Mouse (Mus musculus): ENCODE results near the gene Pdlim4. TPM values are rescaled to one million over a fixed set of nuclear protein-coding genes. Genes with fewer than 3 reads are reported as not detected.

Gene Pdlim4
- polyA plus RNA-seq, 1 experiment from 2014 or later, result 45.3 TPM

GRCm38 (mm10) chr11:54111976-54112741, 43.3 kb upstream of the Pdlim4 start:
- 0 out of 2 replicates have a peak overlapping the region, but pooled peaks have one; percentile 26 for H3K4me2 ChIP-seq (ENCODE audit: low read depth, low read length, severe bottlenecking)

GRCm38 (mm10) chr11:54111291-54111690, 42.5 kb upstream of the Pdlim4 start:
- Histone ChIP-seq H3K4me3 (ENCODE audit: low read depth, low read length) (no peak overlapping the region), H3K27me3 (ENCODE audit: control insufficient read depth, insufficient read depth, low read length) (no peaks in the 10 kb centered on the region), H3K36me3 (ENCODE audit: control insufficient read depth, insufficient read depth, low read length) (no peaks in the 10 kb centered on the region), H3K4me1 (replicated peaks; ENCODE audit: control insufficient read depth, insufficient read depth, low read length) (peaks cover 5% of the 10 kb centered on the region), H3K27ac (ENCODE audit: low read depth, low read length) (no peak overlapping the region), H3K9ac (ENCODE audit: low read length) (no peak overlapping the region), H3K4me2 (ENCODE audit: low read depth, low read length, severe bottlenecking) (no peak overlapping the region), H3K9me3 (ENCODE audit: control insufficient read depth, low read length) (no peaks in the 10 kb centered on the region)
- ATAC-seq (replicated peaks; ENCODE audit: low FRiP score), result no peak
- DNase-seq (ENCODE audit: low spot score), result no peak
- 88% methylated on average over 7 of the region's 7 CpGs for WGBS

More at GRCm38 (mm10) chr11:54111976-54112741, 43.3 kb upstream of the Pdlim4 start:
- H3K27ac ChIP-seq (ENCODE audit: low read depth, low read length), result no peak overlapping the region
- no peak overlapping the region; the same call in 1 of the 2 replicates for H3K9ac ChIP-seq (ENCODE audit: low read length)
- no peaks in the 10 kb centered on the region for H3K36me3 ChIP-seq (ENCODE audit: control insufficient read depth, insufficient read depth, low read length)
- ATAC-seq (replicated peaks; ENCODE audit: low FRiP score), result no peak
- H3K4me1 ChIP-seq (replicated peaks; ENCODE audit: control insufficient read depth, insufficient read depth, low read length), result peaks cover 5% of the 10 kb centered on the region
- H3K27me3 ChIP-seq (ENCODE audit: control insufficient read depth, insufficient read depth, low read length), result no peaks in the 10 kb centered on the region
- DNase-seq (ENCODE audit: low spot score), result no peak
- no peaks in the 10 kb centered on the region for H3K9me3 ChIP-seq (ENCODE audit: control insufficient read depth, low read length)
- 85% methylated on average over 21 of the region's 21 CpGs for whole genome bisulfite sequencing
- no peak overlapping the region for H3K4me3 ChIP-seq (ENCODE audit: low read depth, low read length)

DNA sequence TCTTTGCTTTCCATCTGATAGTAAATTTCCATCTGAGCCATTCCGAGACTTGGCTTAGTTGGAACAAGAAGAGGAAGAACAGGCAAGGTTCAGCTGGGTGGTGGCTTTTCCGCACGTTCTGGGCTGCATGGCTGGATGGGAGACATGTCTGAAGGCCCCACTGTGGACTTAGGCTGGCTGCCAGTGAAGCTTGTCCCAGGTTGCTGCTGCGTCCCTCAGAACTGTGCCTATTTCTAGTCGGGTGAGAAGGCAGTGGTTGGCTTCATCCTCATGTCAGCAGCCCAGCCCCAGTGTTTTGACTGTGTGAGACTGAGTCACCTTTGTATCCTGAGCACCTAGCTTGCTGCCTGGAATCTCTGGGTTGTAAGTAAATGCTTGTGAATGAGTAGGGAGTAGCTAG, 40.1 kb upstream of the Pdlim4 start:
- peaks cover 5% of the 10 kb centered on the region for H3K4me1 ChIP-seq (replicated peaks; ENCODE audit: control insufficient read depth, insufficient read depth, low read length)
- no peaks in the 10 kb centered on the region for H3K9me3 ChIP-seq (ENCODE audit: control insufficient read depth, low read length)
- ATAC-seq (replicated peaks; ENCODE audit: low FRiP score) (no peak), DNase-seq (ENCODE audit: low spot score) (no peak)
- H3K9ac ChIP-seq (ENCODE audit: low read length), result no peak overlapping the region
- no peak overlapping the region for H3K27ac ChIP-seq (ENCODE audit: low read depth, low read length)
- H3K4me3 ChIP-seq (ENCODE audit: low read depth, low read length), result no peak overlapping the region
- no peaks in the 10 kb centered on the region for H3K36me3 ChIP-seq (ENCODE audit: control insufficient read depth, insufficient read depth, low read length)
- H3K4me2 ChIP-seq (ENCODE audit: low read depth, low read length, severe bottlenecking), result no peak overlapping the region
- no peaks in the 10 kb centered on the region for H3K27me3 ChIP-seq (ENCODE audit: control insufficient read depth, insufficient read depth, low read length)
- WGBS, result 85% methylated on average over 5 of the region's 5 CpGs

GRCm38 (mm10) chr11:54108131-54108530, 39.3 kb upstream of the Pdlim4 start:
- no peak for ATAC-seq (replicated peaks; ENCODE audit: low FRiP score)
- 60% methylated on average over 3 of the region's 3 CpGs for WGBS
- Histone ChIP-seq H3K4me2 (ENCODE audit: low read depth, low read length, severe bottlenecking) (no peak overlapping the region), H3K9me3 (ENCODE audit: control insufficient read depth, low read length) (no peaks in the 10 kb centered on the region), H3K27me3 (ENCODE audit: control insufficient read depth, insufficient read depth, low read length) (no peaks in the 10 kb centered on the region), H3K9ac (ENCODE audit: low read length) (no peak overlapping the region), H3K4me3 (ENCODE audit: low read depth, low read length) (no peak overlapping the region), H3K27ac (ENCODE audit: low read depth, low read length) (no peak overlapping the region), H3K36me3 (ENCODE audit: control insufficient read depth, insufficient read depth, low read length) (no peaks in the 10 kb centered on the region), H3K4me1 (replicated peaks; ENCODE audit: control insufficient read depth, insufficient read depth, low read length) (peaks cover 2% of the 10 kb centered on the region)
- DNase-seq (ENCODE audit: low spot score), result no peak

DNA sequence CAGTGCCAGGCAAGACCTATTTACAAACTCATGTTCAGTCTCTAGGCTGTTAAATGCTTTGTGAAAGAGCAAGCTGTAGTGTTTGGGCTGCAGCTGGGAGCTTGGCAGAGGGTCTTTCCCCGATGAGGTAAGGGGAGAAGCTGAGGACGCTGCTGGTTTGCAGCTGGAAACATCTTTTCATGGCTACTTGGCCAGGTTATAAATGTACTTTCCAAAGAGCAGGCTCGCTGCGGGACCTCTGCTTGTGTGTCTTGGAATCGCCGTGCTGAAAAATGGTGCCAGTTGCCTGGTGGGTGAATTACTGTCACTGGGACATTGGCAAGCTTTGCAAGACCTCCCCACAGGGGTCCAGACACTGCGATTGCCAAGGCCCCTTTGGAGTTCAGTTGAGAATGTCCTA, 38.4 kb upstream of the Pdlim4 start:
- ATAC-seq (replicated peaks; ENCODE audit: low FRiP score) (no peak), DNase-seq (ENCODE audit: low spot score) (no peak)
- no peak overlapping the region for H3K4me2 ChIP-seq (ENCODE audit: low read depth, low read length, severe bottlenecking)
- H3K36me3 ChIP-seq (ENCODE audit: control insufficient read depth, insufficient read depth, low read length), result no peaks in the 10 kb centered on the region
- H3K27ac ChIP-seq (ENCODE audit: low read depth, low read length), result no peak overlapping the region
- H3K9ac ChIP-seq (ENCODE audit: low read length), result no peak overlapping the region
- WGBS, result 87% methylated on average over 7 of the region's 7 CpGs
- no peaks in the 10 kb centered on the region for H3K4me1 ChIP-seq (replicated peaks; ENCODE audit: control insufficient read depth, insufficient read depth, low read length)
- no peaks in the 10 kb centered on the region for H3K9me3 ChIP-seq (ENCODE audit: control insufficient read depth, low read length)
- no peaks in the 10 kb centered on the region for H3K27me3 ChIP-seq (ENCODE audit: control insufficient read depth, insufficient read depth, low read length)
- no peak overlapping the region for H3K4me3 ChIP-seq (ENCODE audit: low read depth, low read length)

DNA sequence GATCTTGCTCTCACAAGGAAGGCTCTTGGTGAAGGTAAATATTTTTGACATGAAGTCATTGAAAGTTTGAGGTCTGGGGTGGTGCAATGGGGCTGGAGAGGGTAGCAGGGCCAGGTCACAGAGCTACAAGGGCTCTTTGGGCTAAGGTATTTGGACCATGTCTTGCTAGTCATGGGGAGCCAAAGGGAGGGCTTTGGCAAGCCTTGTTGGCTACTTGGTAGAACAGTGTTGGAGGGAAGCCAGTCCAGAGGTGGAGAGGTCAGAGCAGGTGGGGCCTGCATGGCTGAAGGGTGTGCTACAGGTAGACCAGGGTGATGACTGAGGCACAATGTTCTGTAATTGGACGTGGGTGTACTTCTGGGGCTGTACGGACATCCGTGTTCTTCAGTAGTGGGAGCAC, 37.9 kb upstream of the Pdlim4 start:
- no peak overlapping the region for H3K27ac ChIP-seq (ENCODE audit: low read depth, low read length)
- no peak for ATAC-seq (replicated peaks; ENCODE audit: low FRiP score)
- H3K4me1 ChIP-seq (replicated peaks; ENCODE audit: control insufficient read depth, insufficient read depth, low read length), result no peaks in the 10 kb centered on the region
- no peaks in the 10 kb centered on the region for H3K36me3 ChIP-seq (ENCODE audit: control insufficient read depth, insufficient read depth, low read length)
- H3K9ac ChIP-seq (ENCODE audit: low read length), result no peak overlapping the region
- H3K4me3 ChIP-seq (ENCODE audit: low read depth, low read length), result no peak overlapping the region
- no peak overlapping the region for H3K4me2 ChIP-seq (ENCODE audit: low read depth, low read length, severe bottlenecking)
- no peak for DNase-seq (ENCODE audit: low spot score)
- H3K9me3 ChIP-seq (ENCODE audit: control insufficient read depth, low read length), result no peaks in the 10 kb centered on the region
- 91% methylated on average over 3 of the region's 3 CpGs for WGBS
- H3K27me3 ChIP-seq (ENCODE audit: control insufficient read depth, insufficient read depth, low read length), result no peaks in the 10 kb centered on the region

DNA sequence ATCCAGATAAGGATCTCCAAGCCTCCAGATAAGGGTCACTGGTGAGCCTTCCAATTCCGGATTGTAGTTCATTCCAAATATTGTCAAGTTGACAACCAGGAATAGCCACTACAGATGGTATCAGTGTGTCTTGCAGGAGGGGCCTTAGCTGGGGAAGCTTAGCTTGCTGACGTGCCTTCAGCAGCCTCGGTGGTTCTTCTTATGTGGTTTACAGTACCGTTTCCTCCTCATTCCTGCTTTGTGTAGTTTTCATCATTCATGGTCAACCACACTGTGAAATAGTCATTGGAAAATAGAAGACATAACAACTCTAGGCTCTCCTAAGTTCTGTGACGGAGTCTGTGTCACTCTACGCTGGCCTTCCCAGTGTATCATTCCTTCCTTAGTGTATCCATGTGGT, 36.2 kb upstream of the Pdlim4 start:
- H3K4me2 ChIP-seq (ENCODE audit: low read depth, low read length, severe bottlenecking), result no peak overlapping the region
- H3K4me3 ChIP-seq (ENCODE audit: low read depth, low read length), result no peak overlapping the region
- no peak overlapping the region for H3K27ac ChIP-seq (ENCODE audit: low read depth, low read length)
- no peaks in the 10 kb centered on the region for H3K9me3 ChIP-seq (ENCODE audit: control insufficient read depth, low read length)
- H3K27me3 ChIP-seq (ENCODE audit: control insufficient read depth, insufficient read depth, low read length), result peaks cover 3% of the 10 kb centered on the region
- H3K36me3 ChIP-seq (ENCODE audit: control insufficient read depth, insufficient read depth, low read length), result no peaks in the 10 kb centered on the region
- WGBS, result 94% methylated on average over 6 of the region's 6 CpGs
- H3K9ac ChIP-seq (ENCODE audit: low read length), result no peak overlapping the region
- no peak for ATAC-seq (replicated peaks; ENCODE audit: low FRiP score)
- peaks cover 6% of the 10 kb centered on the region; the same call in 1 of the 2 replicates for H3K4me1 ChIP-seq (replicated peaks; ENCODE audit: control insufficient read depth, insufficient read depth, low read length)
- DNase-seq (ENCODE audit: low spot score), result no peak

DNA sequence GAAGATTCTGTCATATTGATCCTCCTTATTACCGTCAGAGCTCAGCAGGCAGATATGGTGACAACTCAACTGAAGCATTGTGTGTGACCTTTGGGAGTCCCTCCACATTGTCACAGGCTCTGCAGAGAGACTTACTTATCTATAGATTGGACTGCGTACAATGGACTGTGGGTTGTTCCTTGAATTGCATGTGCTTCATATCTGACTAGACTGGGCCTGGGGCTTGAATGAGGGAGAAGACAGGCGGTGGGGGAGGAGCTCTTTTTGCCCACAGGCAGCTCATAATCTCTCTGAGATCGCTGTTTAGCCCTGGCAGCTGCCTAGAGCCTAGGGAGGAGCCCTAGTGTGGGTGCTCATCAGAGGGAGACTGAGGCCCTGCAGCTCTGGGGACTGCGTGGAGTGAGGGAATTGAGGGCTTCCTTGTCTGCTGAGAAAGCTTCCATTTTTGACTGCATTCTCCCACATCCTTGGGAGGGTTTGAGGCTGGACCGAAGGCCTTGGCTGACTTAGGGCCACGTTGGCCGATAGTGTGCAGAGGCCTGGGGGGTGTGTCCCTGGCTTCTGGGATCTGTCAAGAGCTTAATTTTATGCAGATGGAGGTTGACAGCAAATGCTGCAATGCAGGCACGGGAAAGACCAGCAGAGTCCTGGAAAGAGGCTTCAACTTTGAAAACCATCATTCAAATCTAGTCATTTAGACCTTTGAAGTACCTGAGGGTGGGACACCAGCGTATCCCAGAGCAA, 34.1 kb upstream of the Pdlim4 start:
- ATAC-seq (replicated peaks; ENCODE audit: low FRiP score) (no peak), DNase-seq (ENCODE audit: low spot score) (no peak)
- Histone ChIP-seq H3K9ac (ENCODE audit: low read length) (no peak overlapping the region), H3K4me3 (ENCODE audit: low read depth, low read length) (no peak overlapping the region), H3K27ac (ENCODE audit: low read depth, low read length) (no peak overlapping the region), H3K27me3 (ENCODE audit: control insufficient read depth, insufficient read depth, low read length) (peaks cover 3% of the 10 kb centered on the region), H3K36me3 (ENCODE audit: control insufficient read depth, insufficient read depth, low read length) (no peaks in the 10 kb centered on the region), H3K9me3 (ENCODE audit: control insufficient read depth, low read length) (no peaks in the 10 kb centered on the region), H3K4me2 (ENCODE audit: low read depth, low read length, severe bottlenecking) (no peak overlapping the region), H3K4me1 (replicated peaks; ENCODE audit: control insufficient read depth, insufficient read depth, low read length) (peaks cover 6% of the 10 kb centered on the region; the same call in 1 of the 2 replicates)
- 78% methylated on average over 10 of the region's 10 CpGs for WGBS

Measured in forebrain, embryonic 11.5 days (tissue).